Mouse (Mus musculus): ENCODE results near the gene Sergef. TPM values are rescaled to one million over a fixed set of nuclear protein-coding genes. Genes with fewer than 3 reads are reported as not detected.

The Sergef gene
- polyA plus RNA-seq, 1 experiment = 8.6 TPM

- TF ChIP-seq USF1 (IDR thresholded peaks at IDR 0.05; ENCODE audit: low read depth) (no peak), CTCF (IDR thresholded peaks at IDR 0.05; ENCODE audit: control insufficient read depth, insufficient read depth, insufficient read length) (no peak), MAX (IDR thresholded peaks at IDR 0.05) (no peak), MYOD1 (IDR thresholded peaks at IDR 0.05; ENCODE audit: control insufficient read depth, insufficient read length, low read depth) (no peak), CEBPB (IDR thresholded peaks at IDR 0.05; ENCODE audit: low read depth) (no peak), FOSL1 (IDR thresholded peaks at IDR 0.05; ENCODE audit: insufficient read depth, low read length, poor library complexity, severe bottlenecking) (no peak), MYOG (IDR thresholded peaks at IDR 0.05; ENCODE audit: control insufficient read depth, extremely low read depth, insufficient read length) (no peak)
- no peaks in the 10 kb centered on the region for H3K36me3 ChIP-seq (ENCODE audit: control insufficient read depth, insufficient read depth)
- H3K79me2 ChIP-seq (ENCODE audit: control insufficient read depth, insufficient read depth) = no peaks in the 10 kb centered on the region
- H3K4me3 ChIP-seq (ENCODE audit: insufficient read depth, poor library complexity, severe bottlenecking) = no peak overlapping the region
- no peaks in the 10 kb centered on the region for H3K27me3 ChIP-seq (ENCODE audit: control insufficient read depth, insufficient read depth, insufficient read length)
- no peaks in the 10 kb centered on the region for H3K79me3 ChIP-seq (ENCODE audit: low read depth)
- no peak overlapping the region for H3ac ChIP-seq (ENCODE audit: control insufficient read depth, insufficient read length, low read depth)
Observed at GRCm38 (mm10) chr7:46614263-46614662, 25.3 kb downstream of the Sergef start.

DNA sequence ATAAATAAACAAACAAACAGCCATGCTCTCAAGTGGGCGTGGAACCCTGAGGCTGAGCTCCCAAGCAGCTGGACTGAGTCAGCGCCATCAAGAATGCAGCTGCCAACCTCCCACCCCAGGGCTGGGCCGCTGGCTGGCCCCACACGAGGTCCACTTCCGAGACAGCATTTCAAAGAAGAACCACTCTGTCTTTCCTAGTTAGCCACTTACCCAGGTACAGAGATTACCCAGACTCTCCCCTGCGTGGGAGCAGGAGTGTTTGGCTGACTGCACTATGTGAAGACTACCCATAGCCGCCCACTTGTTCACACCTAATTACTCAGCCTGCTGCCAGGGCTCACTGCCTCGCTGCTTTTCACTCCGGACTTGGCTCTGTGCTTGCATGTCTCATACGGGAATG is 26.5 kb downstream of the Sergef start:
- Histone ChIP-seq H3ac (ENCODE audit: control insufficient read depth, insufficient read length, low read depth) (no peak overlapping the region), H3K79me2 (ENCODE audit: control insufficient read depth, insufficient read depth) (no peaks in the 10 kb centered on the region), H3K4me3 (ENCODE audit: insufficient read depth, poor library complexity, severe bottlenecking) (no peak overlapping the region), H3K27me3 (ENCODE audit: control insufficient read depth, insufficient read depth, insufficient read length) (no peaks in the 10 kb centered on the region), H3K36me3 (ENCODE audit: control insufficient read depth, insufficient read depth) (no peaks in the 10 kb centered on the region), H3K79me3 (ENCODE audit: low read depth) (no peaks in the 10 kb centered on the region)
- TF ChIP-seq MYOD1 (IDR thresholded peaks at IDR 0.05; ENCODE audit: control insufficient read depth, insufficient read length, low read depth) (no peak), CEBPB (IDR thresholded peaks at IDR 0.05; ENCODE audit: low read depth) (no peak), MYOG (IDR thresholded peaks at IDR 0.05; ENCODE audit: control insufficient read depth, extremely low read depth, insufficient read length) (no peak), CTCF (IDR thresholded peaks at IDR 0.05; ENCODE audit: control insufficient read depth, insufficient read depth, insufficient read length) (no peak), USF1 (IDR thresholded peaks at IDR 0.05; ENCODE audit: low read depth) (no peak), MAX (IDR thresholded peaks at IDR 0.05) (no peak), FOSL1 (IDR thresholded peaks at IDR 0.05; ENCODE audit: insufficient read depth, low read length, poor library complexity, severe bottlenecking) (no peak)

GRCm38 (mm10) chr7:46612421-46612937 is 27.1 kb downstream of the Sergef start:
- H3K27me3 ChIP-seq (ENCODE audit: control insufficient read depth, insufficient read depth, insufficient read length) = no peaks in the 10 kb centered on the region
- no peak overlapping the region for H3K4me3 ChIP-seq (ENCODE audit: insufficient read depth, poor library complexity, severe bottlenecking)
- no peaks in the 10 kb centered on the region for H3K36me3 ChIP-seq (ENCODE audit: control insufficient read depth, insufficient read depth)
- no peaks in the 10 kb centered on the region for H3K79me2 ChIP-seq (ENCODE audit: control insufficient read depth, insufficient read depth)
- H3ac ChIP-seq (ENCODE audit: control insufficient read depth, insufficient read length, low read depth) = no peak overlapping the region
- TF ChIP-seq CEBPB (IDR thresholded peaks at IDR 0.05; ENCODE audit: low read depth) = no peak
- TF ChIP-seq USF1 (IDR thresholded peaks at IDR 0.05; ENCODE audit: low read depth) = no peak
- no peak for TF ChIP-seq FOSL1 (IDR thresholded peaks at IDR 0.05; ENCODE audit: insufficient read depth, low read length, poor library complexity, severe bottlenecking)
- no peak for TF ChIP-seq MYOG (IDR thresholded peaks at IDR 0.05; ENCODE audit: control insufficient read depth, extremely low read depth, insufficient read length)
- TF ChIP-seq MAX (IDR thresholded peaks at IDR 0.05) = no peak
- TF ChIP-seq MYOD1 (IDR thresholded peaks at IDR 0.05; ENCODE audit: control insufficient read depth, insufficient read length, low read depth) = no peak
- no peak for TF ChIP-seq CTCF (IDR thresholded peaks at IDR 0.05; ENCODE audit: control insufficient read depth, insufficient read depth, insufficient read length)
- no peaks in the 10 kb centered on the region for H3K79me3 ChIP-seq (ENCODE audit: low read depth)

DNA sequence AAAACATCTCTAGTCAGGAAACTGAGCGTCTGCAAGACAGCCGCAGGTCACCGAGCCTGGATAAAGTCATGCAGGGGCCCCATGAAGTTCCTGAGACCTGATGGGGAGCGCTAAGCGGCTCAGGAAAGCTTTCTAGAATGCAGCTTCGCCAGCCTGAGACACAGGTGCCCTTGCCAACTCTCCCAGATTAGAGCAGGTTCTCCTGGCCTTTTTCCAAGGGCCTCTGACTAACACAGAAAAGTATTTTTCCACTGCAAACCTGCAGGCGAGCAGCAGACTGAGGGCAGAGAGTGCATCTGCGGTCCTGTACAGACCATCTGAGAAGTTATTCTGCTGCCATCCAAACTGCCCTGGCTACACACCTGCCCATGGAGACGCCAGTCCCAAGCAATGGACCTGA is 27.6 kb downstream of the Sergef start:
- no peaks in the 10 kb centered on the region for H3K27me3 ChIP-seq (ENCODE audit: control insufficient read depth, insufficient read depth, insufficient read length)
- no peaks in the 10 kb centered on the region for H3K79me2 ChIP-seq (ENCODE audit: control insufficient read depth, insufficient read depth)
- TF ChIP-seq CEBPB (IDR thresholded peaks at IDR 0.05; ENCODE audit: low read depth) = no peak
- TF ChIP-seq CTCF (IDR thresholded peaks at IDR 0.05; ENCODE audit: control insufficient read depth, insufficient read depth, insufficient read length) = no peak
- H3K79me3 ChIP-seq (ENCODE audit: low read depth) = no peaks in the 10 kb centered on the region
- no peak overlapping the region for H3K4me3 ChIP-seq (ENCODE audit: insufficient read depth, poor library complexity, severe bottlenecking)
- H3ac ChIP-seq (ENCODE audit: control insufficient read depth, insufficient read length, low read depth) = no peak overlapping the region
- no peaks in the 10 kb centered on the region for H3K36me3 ChIP-seq (ENCODE audit: control insufficient read depth, insufficient read depth)

- no peaks in the 10 kb centered on the region for H3K79me2 ChIP-seq (ENCODE audit: control insufficient read depth, insufficient read depth)
Observed at GRCm38 (mm10) chr7:46609317-46609716, 30.3 kb downstream of the Sergef start.

GRCm38 (mm10) chr7:46607428-46608055 is 32.1 kb downstream of the Sergef start:
- Histone ChIP-seq H3K36me3 (ENCODE audit: control insufficient read depth, insufficient read depth) (no peaks in the 10 kb centered on the region), H3K79me2 (ENCODE audit: control insufficient read depth, insufficient read depth) (no peaks in the 10 kb centered on the region), H3K4me3 (ENCODE audit: insufficient read depth, poor library complexity, severe bottlenecking) (no peak overlapping the region), H3K79me3 (ENCODE audit: low read depth) (no peaks in the 10 kb centered on the region), H3ac (ENCODE audit: control insufficient read depth, insufficient read length, low read depth) (no peak overlapping the region), H3K27me3 (ENCODE audit: control insufficient read depth, insufficient read depth, insufficient read length) (no peaks in the 10 kb centered on the region)
- no peak for TF ChIP-seq MYOG (IDR thresholded peaks at IDR 0.05; ENCODE audit: control insufficient read depth, extremely low read depth, insufficient read length)
- TF ChIP-seq CTCF (IDR thresholded peaks at IDR 0.05; ENCODE audit: control insufficient read depth, insufficient read depth, insufficient read length) = peak; percentile 74
- TF ChIP-seq FOSL1 (IDR thresholded peaks at IDR 0.05; ENCODE audit: insufficient read depth, low read length, poor library complexity, severe bottlenecking) = no peak

More at GRCm38 (mm10) chr7:46609317-46609716, 30.3 kb downstream of the Sergef start:
- Histone ChIP-seq H3K79me3 (ENCODE audit: low read depth) (no peaks in the 10 kb centered on the region), H3K27me3 (ENCODE audit: control insufficient read depth, insufficient read depth, insufficient read length) (no peaks in the 10 kb centered on the region), H3K4me3 (ENCODE audit: insufficient read depth, poor library complexity, severe bottlenecking) (no peak overlapping the region), H3ac (ENCODE audit: control insufficient read depth, insufficient read length, low read depth) (no peak overlapping the region), H3K36me3 (ENCODE audit: control insufficient read depth, insufficient read depth) (no peaks in the 10 kb centered on the region)
- TF ChIP-seq FOSL1 (IDR thresholded peaks at IDR 0.05; ENCODE audit: insufficient read depth, low read length, poor library complexity, severe bottlenecking) (no peak), MYOG (IDR thresholded peaks at IDR 0.05; ENCODE audit: control insufficient read depth, extremely low read depth, insufficient read length) (no peak), CEBPB (IDR thresholded peaks at IDR 0.05; ENCODE audit: low read depth) (no peak), USF1 (IDR thresholded peaks at IDR 0.05; ENCODE audit: low read depth) (no peak)

All from C2C12 (cell line).